Mouse (Mus musculus) liver, embryonic 16.5 days (tissue): Measurements from ENCODE around the gene Ccs. TPM values are rescaled to one million over a fixed set of nuclear protein-coding genes. Genes with fewer than 3 reads are reported as not detected.

ENCODE experiments used
- ATAC-seq: fragments of 200-750 bp; cut with Nextera tagmentation; 2 replicates; pipeline ENCODE4 v1.8.0; 2017; ENCODE audit warnings: low read depth, mild to moderate bottlenecking, moderate number of reproducible peaks, moderate library complexity
- H3K27ac ChIP-seq: fragments of 300-500 bp; sonication (generic); 2 replicates; pipeline ENCODE4 v1.5.1; 2014; ENCODE audit warnings: mild to moderate bottlenecking, low read length
- H3K27me3 ChIP-seq: fragments of 300-500 bp; sonication (generic); 2 replicates; pipeline ENCODE4 v1.6.1; 2014; ENCODE audit warnings: low read depth, low read length, mixed read lengths; ENCODE audit not compliant: control insufficient read depth, insufficient read depth
- H3K36me3 ChIP-seq: fragments of 300-500 bp; sonication (generic); 2 replicates; pipeline ENCODE4 v1.6.1; 2014; ENCODE audit warnings: mild to moderate bottlenecking; ENCODE audit not compliant: control insufficient read depth, insufficient read depth
- H3K4me1 ChIP-seq: fragments of 300-500 bp; sonication (generic); 2 replicates; pipeline ENCODE4 v1.6.1; 2014; ENCODE audit warnings: low read depth, low read length, mixed read lengths; ENCODE audit not compliant: control insufficient read depth
- H3K4me2 ChIP-seq: fragments of 300-500 bp; sonication (generic); 2 replicates; pipeline ENCODE4 v1.6.1; 2014; ENCODE audit warnings: low read depth, low read length, mixed read lengths
- H3K4me3 ChIP-seq: fragments of 300-500 bp; sonication (generic); 2 replicates; pipeline ENCODE4 v1.5.1; 2014; ENCODE audit warnings: low read depth, mild to moderate bottlenecking, low read length
- H3K9ac ChIP-seq: fragments of 300-500 bp; sonication (generic); 2 replicates; pipeline ENCODE4 v1.6.1; 2014; ENCODE audit warnings: low read depth, low read length
- H3K9me3 ChIP-seq: fragments of 300-500 bp; sonication (generic); replicated peaks from 2 replicates; pipeline ENCODE4 v1.6.1; 2016; ENCODE audit warnings: low read length; ENCODE audit not compliant: control insufficient read depth
- WGBS: fragments of 180-500 bp; shearing (Covaris S2); extraction: QIAGEN DNeasy Blood & Tissue Kit; methylation state at CpG from one replicate; pipeline ENCODE4 v1.1.7; 2014; ENCODE audit not compliant: insufficient replicate concordance; 5-methylcytosine and 5-hydroxymethylcytosine counted together
- polyA plus RNA-seq: library from polyadenylated mRNA; unstranded; fragments of >200 nt; fragmentation: Nextera tagmentation; extraction: Ambion mirVana; gene quantifications from 2 replicates; pipeline ENCODE4 v1.2.1, GENCODE M21; 2015

Gene Ccs
- polyA plus RNA-seq, 1 experiment from 2014 or later, result 57.1 TPM

- no peak for ATAC-seq
- Histone ChIP-seq H3K4me1 (no peaks in the 10 kb centered on the region), H3K9me3 (no peaks in the 10 kb centered on the region), H3K4me3 (no peak overlapping the region), H3K36me3 (no peaks in the 10 kb centered on the region), H3K4me2 (no peak overlapping the region), H3K27me3 (peaks cover 23% of the 10 kb centered on the region), H3K9ac (no peak overlapping the region), H3K27ac (no peak overlapping the region)
- 30% methylated on average over 2 of the region's 2 CpGs for WGBS
These were observed 6.7 kb upstream of the Ccs start for GRCm38 (mm10) chr19:4845846-4846245.

- no peak overlapping the region for H3K4me2 ChIP-seq
- no peak overlapping the region for H3K27ac ChIP-seq
- peaks cover 25% of the 10 kb centered on the region for H3K27me3 ChIP-seq
- 49% methylated on average over 2 of the region's 2 CpGs for WGBS
- no peak overlapping the region for H3K4me3 ChIP-seq
- H3K9ac ChIP-seq, result no peak overlapping the region
- H3K9me3 ChIP-seq, result no peaks in the 10 kb centered on the region
- peaks cover 20% of the 10 kb centered on the region for H3K4me1 ChIP-seq
- no peak for ATAC-seq
- no peaks in the 10 kb centered on the region for H3K36me3 ChIP-seq
These were observed 3.5 kb upstream of the Ccs start for GRCm38 (mm10) chr19:4842611-4843010.

DNA sequence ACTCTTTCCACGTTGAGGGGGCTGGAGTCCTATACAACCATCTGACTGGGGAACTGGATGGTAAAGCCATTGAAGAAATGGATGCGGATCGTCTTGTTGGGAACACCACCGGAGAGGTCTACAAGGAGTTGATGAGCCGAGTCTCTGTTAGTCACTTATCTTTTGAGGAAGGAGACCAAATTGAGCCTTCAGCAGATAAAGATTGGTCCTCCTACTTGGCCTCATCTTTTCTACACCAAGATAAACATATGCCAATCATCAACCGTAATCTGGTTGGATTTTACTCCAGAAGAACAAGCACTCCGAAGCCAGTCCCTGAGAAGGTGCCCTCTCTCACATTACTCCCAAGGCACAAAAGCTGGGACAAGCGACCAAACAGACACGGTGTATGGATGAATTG, 1.7 kb upstream of the Ccs start:
- Histone ChIP-seq H3K4me3 (no peak overlapping the region), H3K36me3 (no peaks in the 10 kb centered on the region), H3K27ac (no peak overlapping the region), H3K4me2 (no peak overlapping the region), H3K9me3 (no peaks in the 10 kb centered on the region), H3K4me1 (peaks cover 22% of the 10 kb centered on the region), H3K9ac (no peak overlapping the region), H3K27me3 (peaks cover 25% of the 10 kb centered on the region)
- no peak for ATAC-seq
- 59% methylated on average over 9 of the region's 9 CpGs for WGBS

GRCm38 (mm10) chr19:4838526-4839140, 499 bp downstream of the Ccs start:
- peak overlapping the region; percentile 62 for H3K27ac ChIP-seq

DNA sequence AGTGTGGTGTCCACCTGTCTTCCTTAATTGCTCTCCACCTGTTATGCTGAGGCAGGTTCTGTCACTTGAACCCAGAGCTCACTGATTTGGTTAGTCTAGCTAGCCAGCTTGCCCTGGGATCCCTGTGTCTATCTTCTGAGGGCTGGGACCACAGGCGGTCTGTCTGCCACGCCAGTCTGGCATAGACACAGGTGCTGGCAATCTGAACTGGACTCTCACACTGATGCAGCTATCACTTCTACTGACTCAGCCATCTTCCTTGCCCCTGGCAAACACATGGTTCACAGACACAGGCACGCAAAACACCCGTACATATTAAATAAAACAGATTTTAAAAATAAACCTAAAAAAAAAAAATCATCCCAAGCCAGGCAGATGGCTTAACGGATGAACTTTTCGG, 2.1 kb downstream of the Ccs start:
- peaks cover 21% of the 10 kb centered on the region for H3K27me3 ChIP-seq
- no peak overlapping the region for H3K4me2 ChIP-seq
- no peak overlapping the region for H3K9ac ChIP-seq
- no peak overlapping the region for H3K4me3 ChIP-seq
- H3K4me1 ChIP-seq, result peaks cover 22% of the 10 kb centered on the region
- H3K27ac ChIP-seq, result no peak overlapping the region
- ATAC-seq, result no peak
- no peaks in the 10 kb centered on the region for H3K9me3 ChIP-seq
- peaks cover 3% of the 10 kb centered on the region for H3K36me3 ChIP-seq
- 87% methylated on average over 6 of the region's 6 CpGs for WGBS

More at GRCm38 (mm10) chr19:4838526-4839140, 499 bp downstream of the Ccs start:
- Histone ChIP-seq H3K4me3 (peak overlapping the region; percentile 77), H3K27me3 (peaks cover 25% of the 10 kb centered on the region), H3K4me2 (peak overlapping the region; percentile 99), H3K36me3 (no peaks in the 10 kb centered on the region), H3K4me1 (peaks cover 22% of the 10 kb centered on the region), H3K9me3 (no peaks in the 10 kb centered on the region), H3K9ac (peak overlapping the region; percentile 72)
- no peak for ATAC-seq
- WGBS, result 27% methylated on average over 10 of the region's 10 CpGs

GRCm38 (mm10) chr19:4836096-4836495, 3.0 kb downstream of the Ccs start:
- Histone ChIP-seq H3K4me1 (peaks cover 22% of the 10 kb centered on the region), H3K36me3 (peaks cover 3% of the 10 kb centered on the region), H3K27ac (peak overlapping the region; percentile 67), H3K9me3 (no peaks in the 10 kb centered on the region), H3K4me2 (no peak overlapping the region), H3K9ac (no peak overlapping the region), H3K27me3 (peaks cover 11% of the 10 kb centered on the region), H3K4me3 (no peak overlapping the region)
- no peak for ATAC-seq
- WGBS, result 75% methylated on average over 2 of the region's 2 CpGs

DNA sequence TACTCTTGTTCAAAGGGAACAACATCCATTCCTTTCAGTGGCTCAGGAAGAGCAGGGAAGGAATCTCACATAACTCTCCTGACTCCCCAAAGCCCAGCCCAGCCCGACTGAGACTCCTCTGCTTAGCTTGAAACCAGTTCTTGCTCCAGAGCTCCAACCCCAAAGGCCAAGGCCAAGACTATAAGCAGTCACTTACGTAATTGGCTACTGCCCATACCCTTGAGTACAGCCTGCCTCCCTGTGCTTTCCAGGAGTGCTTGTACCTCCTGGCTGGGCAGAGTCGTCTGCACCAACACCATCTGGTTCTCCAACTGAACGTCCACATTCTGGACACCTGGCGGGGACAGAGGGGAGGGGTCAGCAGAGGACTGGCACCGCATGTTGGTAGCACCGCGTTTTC, 5.2 kb downstream of the Ccs start:
- Histone ChIP-seq H3K27ac (no peak overlapping the region), H3K9ac (no peak overlapping the region), H3K27me3 (no peaks in the 10 kb centered on the region), H3K4me2 (no peak overlapping the region), H3K9me3 (no peaks in the 10 kb centered on the region), H3K36me3 (peaks cover 3% of the 10 kb centered on the region), H3K4me3 (no peak overlapping the region), H3K4me1 (peaks cover 14% of the 10 kb centered on the region)
- WGBS, result 77% methylated on average over 8 of the region's 8 CpGs
- ATAC-seq, result no peak

GRCm38 (mm10) chr19:4829156-4829555, 10.0 kb downstream of the Ccs start:
- Histone ChIP-seq H3K27me3 (no peaks in the 10 kb centered on the region), H3K27ac (no peak overlapping the region), H3K9ac (no peak overlapping the region), H3K4me3 (no peak overlapping the region), H3K4me2 (no peak overlapping the region), H3K9me3 (no peaks in the 10 kb centered on the region), H3K4me1 (no peaks in the 10 kb centered on the region; the same call in 1 of the 2 replicates), H3K36me3 (peaks cover 3% of the 10 kb centered on the region)
- WGBS, result 73% methylated on average over 7 of the region's 7 CpGs
- no peak for ATAC-seq

DNA sequence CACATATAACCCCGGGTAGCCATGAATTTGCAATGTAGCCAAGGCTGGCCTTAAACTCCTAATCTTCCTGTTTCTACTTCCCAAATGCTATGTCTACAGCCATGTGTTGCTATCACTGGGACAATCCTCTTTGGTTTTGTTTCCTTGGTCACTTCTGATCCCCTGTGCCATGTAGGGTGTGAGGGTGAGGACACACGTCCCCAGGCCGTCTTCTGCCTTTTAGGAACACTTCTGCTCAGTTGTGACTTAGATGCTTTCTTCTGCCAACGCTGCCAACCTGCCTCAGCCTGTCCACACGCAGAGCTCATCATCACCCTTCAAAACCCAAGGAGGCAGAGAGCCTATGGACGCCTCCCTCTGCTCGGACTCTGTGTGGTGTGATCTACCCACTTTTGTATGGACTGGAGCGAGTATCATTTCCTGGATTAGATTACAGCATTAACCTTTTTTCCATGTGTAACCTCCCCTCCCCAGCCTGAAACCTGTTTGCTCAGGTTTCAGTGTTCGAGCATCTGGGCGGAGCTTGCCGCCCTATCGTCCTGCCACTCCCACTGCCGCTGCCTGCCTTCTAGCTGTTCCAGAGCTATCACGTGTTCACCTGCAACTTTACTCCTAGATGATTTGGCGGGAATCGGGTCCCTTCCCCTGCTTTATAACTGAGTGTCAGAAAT, 10.6 kb downstream of the Ccs start:
- Histone ChIP-seq H3K27ac (no peak overlapping the region), H3K4me1 (no peaks in the 10 kb centered on the region; the same call in 1 of the 2 replicates), H3K4me2 (no peak overlapping the region), H3K4me3 (no peak overlapping the region), H3K36me3 (peaks cover 3% of the 10 kb centered on the region), H3K27me3 (no peaks in the 10 kb centered on the region), H3K9me3 (no peaks in the 10 kb centered on the region), H3K9ac (no peak overlapping the region)
- 63% methylated on average over 16 of the region's 16 CpGs for WGBS
- ATAC-seq, result no peak
